Comparison of ENCODE assay signal across 16 mouse cellular contexts in the genomic region with DNA sequence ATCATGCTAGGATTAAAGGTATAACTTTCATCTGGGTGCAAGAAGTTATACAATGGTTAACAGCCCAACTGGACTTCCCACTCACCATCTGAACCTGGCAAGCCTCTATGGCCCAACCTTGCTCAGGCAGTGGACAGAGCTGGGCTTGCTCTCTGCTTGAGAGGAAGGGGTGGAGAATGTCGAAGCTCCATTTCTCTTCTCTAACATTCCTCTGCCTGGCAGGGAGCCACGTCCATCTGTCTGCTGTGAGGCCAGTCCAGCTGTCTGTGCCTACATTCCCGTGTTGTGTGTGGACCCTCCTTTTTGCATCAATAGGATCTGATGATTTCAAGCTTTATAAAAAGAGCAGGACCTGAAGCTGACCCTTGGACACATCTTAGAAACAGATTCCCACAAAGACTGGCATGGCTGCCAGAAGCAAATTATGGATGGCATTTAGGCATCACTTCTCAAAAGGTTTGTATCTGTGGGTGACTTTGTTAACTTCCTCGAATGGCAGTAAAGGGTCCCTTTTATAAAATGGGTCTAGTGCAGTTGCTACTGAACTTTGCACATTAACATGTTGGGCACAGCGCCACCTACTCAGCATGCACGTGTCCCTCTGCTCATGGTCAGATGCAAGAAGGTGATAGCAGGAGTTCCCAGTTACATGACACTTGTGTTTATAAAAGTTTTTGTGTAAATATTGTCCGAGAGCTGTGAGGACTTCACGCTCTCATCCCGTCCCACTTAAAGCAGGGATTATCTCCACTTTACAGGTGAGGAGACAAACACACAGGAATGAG. TPM values are rescaled to one million over a fixed set of nuclear protein-coding genes. Genes with fewer than 3 reads are reported as not detected.
A peak's percentile ranks its signal among the peaks of the same experiment; 100 is the strongest.
DNase-seq lines count a peak whose midpoint lies in the region; TF ChIP-seq lines count a peak whose summit lies in the region.
"Had no signal": no experiment of that assay in that cellular context is flagged by ENCODE, and none has a peak within 500 bp of the region (broad histone marks: within the 10 kb centered on the region; RNA-seq: fewer than 3 reads in every experiment).

No protein-coding gene starts in this region.

- H3K36me3 ChIP-seq in MEL (ENCODE audit: control insufficient read depth in 1 of 2, insufficient read depth in 2 of 2, low read length in 2 of 2), result no peaks in the 10 kb centered on the region
- no peaks in the 10 kb centered on the region for H3K36me3 ChIP-seq in limb, embryonic 10.5 days
- H3K36me3 ChIP-seq: heart, embryonic 13.5 days; liver, embryonic 12.5 days; neural tube, embryonic 13.5 days had no signal

- no peak overlapping the region for H3K9ac ChIP-seq in MEL (ENCODE audit: control insufficient read depth, low read depth, low read length, poor library complexity, severe bottlenecking)
- H3K9ac ChIP-seq: heart, embryonic 13.5 days; liver, embryonic 12.5 days; neural tube, embryonic 13.5 days had no signal

- no peak for TF ChIP-seq EP300 in MEL (IDR thresholded peaks at IDR 0.05; ENCODE audit: low read depth in 1 of 2, low read length in 2 of 2)

- 77% methylated on average over 9 of the region's 9 CpGs for WGBS in limb, embryonic 10.5 days

- no peak for TF ChIP-seq RAD21 in MEL (IDR thresholded peaks at IDR 0.05; ENCODE audit: low read depth, low read length)

- peak; percentile 79 for DNase-seq in heart, adult 11 months
- no peak for DNase-seq in heart, adult 9 months (ENCODE audit: low spot score in 2 of 2)
- peak; percentile 41 for DNase-seq in left cerebral cortex, postnatal 4 days
- DNase-seq in left cerebral cortex, adult 8-10 months (ENCODE audit: low spot score in 2 of 2), result no peak
- peak; percentile 5 for DNase-seq in MEL (ENCODE audit: low read depth, low spot score)
- no peak for DNase-seq in limb, embryonic 10.5 days (ENCODE audit: low spot score)
- no peak for DNase-seq in urinary bladder, postnatal 14 days (ENCODE audit: low spot score)
- DNase-seq: B cell, adult 2 months; cerebellum, adult 9-11 months; embryo, embryonic 11 days; right cerebral cortex, postnatal 25 days; thymus, postnatal 25 days had no signal

- no peaks in the 10 kb centered on the region; a peak in 1 of 4 replicates for H3K27me3 ChIP-seq in MEL (ENCODE audit: control insufficient read depth in 1 of 2, insufficient read depth in 2 of 2, low read length in 2 of 2)
- no peaks in the 10 kb centered on the region for H3K27me3 ChIP-seq in limb, embryonic 10.5 days (ENCODE audit: low read depth, poor library complexity, severe bottlenecking)
- H3K27me3 ChIP-seq: heart, embryonic 13.5 days; liver, embryonic 12.5 days; neural tube, embryonic 13.5 days had no signal

- no peak for TF ChIP-seq POLR2A in MEL (IDR thresholded peaks at IDR 0.05; ENCODE audit: control insufficient read depth in 1 of 2, insufficient read depth in 1 of 2, low read depth in 1 of 2, low read length in 2 of 2, poor library complexity in 1 of 2)

- H3K9me3 ChIP-seq in MEL (replicated peaks; ENCODE audit: insufficient read depth, low read length), result no peaks in the 10 kb centered on the region
- no peaks in the 10 kb centered on the region for H3K9me3 ChIP-seq in limb, embryonic 10.5 days (replicated peaks)
- H3K9me3 ChIP-seq: heart, embryonic 13.5 days; liver, embryonic 12.5 days; neural tube, embryonic 13.5 days had no signal

- no peaks in the 10 kb centered on the region for H3K79me2 ChIP-seq in MEL (ENCODE audit: control insufficient read depth, insufficient read depth, low read length, poor library complexity)

- H3K4me3 ChIP-seq in MEL (ENCODE audit: control insufficient read depth in 1 of 2, insufficient read depth in 1 of 2, low read depth in 2 of 2, low read length in 2 of 2), result no peak overlapping the region
- no peak overlapping the region for H3K4me3 ChIP-seq in limb, embryonic 10.5 days
- H3K4me3 ChIP-seq: heart, embryonic 13.5 days; liver, embryonic 12.5 days; neural tube, embryonic 13.5 days had no signal

- H3K27ac ChIP-seq in MEL (ENCODE audit: control insufficient read depth, low read depth, low read length), result no peak overlapping the region
- H3K27ac ChIP-seq in limb, embryonic 10.5 days, result 0 out of 2 replicates have a peak overlapping the region, but pooled peaks have one; percentile 12
- H3K27ac ChIP-seq: heart, embryonic 13.5 days; liver, embryonic 12.5 days; neural tube, embryonic 13.5 days; stomach, postnatal 0 days had no signal

- H3K4me1 ChIP-seq in MEL (ENCODE audit: control insufficient read depth in 1 of 2, insufficient read depth in 2 of 2, low read length in 2 of 2), result no peaks in the 10 kb centered on the region
- H3K4me1 ChIP-seq in limb, embryonic 10.5 days, result peaks cover 58% of the 10 kb centered on the region
- H3K4me1 ChIP-seq: liver, embryonic 12.5 days had no signal

- intact Hi-C loops in left cerebral cortex, postnatal 4 days (cut with DNase I), result no loop called here

- no peak for TF ChIP-seq CTCF in MEL (IDR thresholded peaks at IDR 0.05 in 2 of 3, conservative IDR thresholded peaks at IDR 0.05 in 1 of 3; ENCODE audit: control insufficient read depth in 1 of 3, insufficient read depth in 1 of 3, low read depth in 2 of 3, low read length in 3 of 3, poor library complexity in 1 of 3, severe bottlenecking in 1 of 3)

TF ChIP-seq in MEL, 35 proteins besides CTCF, POLR2A, EP300 and RAD21:
- TF ChIP-seq JUND (IDR thresholded peaks at IDR 0.05; ENCODE audit: low read depth, low read length) (no peak), MYC (IDR thresholded peaks at IDR 0.05; ENCODE audit: low read depth, low read length) (no peak), KAT2A (conservative IDR thresholded peaks at IDR 0.05; ENCODE audit: low read depth, low read length) (no peak), ELF1 (IDR thresholded peaks at IDR 0.05; ENCODE audit: low read depth, low read length) (no peak), NRF1 (IDR thresholded peaks at IDR 0.05; ENCODE audit: insufficient read depth, low read depth, low read length, poor library complexity, severe bottlenecking) (no peak), E2F4 (IDR thresholded peaks at IDR 0.05; ENCODE audit: borderline replicate concordance, low read depth, low read length) (no peak), HCFC1 (IDR thresholded peaks at IDR 0.05; ENCODE audit: low read depth, low read length) (no peak), TCF12 (IDR thresholded peaks at IDR 0.05; ENCODE audit: low read depth, low read length) (no peak), SMC3 (IDR thresholded peaks at IDR 0.05; ENCODE audit: low read depth, low read length) (no peak), ZC3H11A (IDR thresholded peaks at IDR 0.05; ENCODE audit: low read depth, low read length) (no peak), MEF2A (IDR thresholded peaks at IDR 0.05; ENCODE audit: extremely low read depth, insufficient replicate concordance, low read depth, low read length, poor library complexity, severe bottlenecking) (no peak), CHD2 (IDR thresholded peaks at IDR 0.05; ENCODE audit: low read length) (no peak), TAL1 (IDR thresholded peaks at IDR 0.05; ENCODE audit: low read length) (no peak), MAX (IDR thresholded peaks at IDR 0.05; ENCODE audit: low read length) (no peak), CHD1 (IDR thresholded peaks at IDR 0.05; ENCODE audit: low read depth, low read length) (no peak), NELFE (IDR thresholded peaks at IDR 0.05; ENCODE audit: low read depth, low read length) (no peak), ETS1 (IDR thresholded peaks at IDR 0.05; ENCODE audit: low read depth, low read length) (no peak), ZNF384 (IDR thresholded peaks at IDR 0.05; ENCODE audit: low read depth, low read length) (no peak)
TF ChIP-seq in MEL: peak in this region for 0.

RNA-seq across cellular contexts. Expression of gene Lmo4, which starts 20.6 kb away (rescaled TPM):
- 100 to 1,000 TPM; 268 to 293 TPM for total RNA-seq in left cerebral cortex, postnatal 4 days (2021)
- total RNA-seq in left cerebral cortex, adult 8-10 months (2022), result 100 to 1,000 TPM; 234 to 286 (median 267) TPM
- 13.7 and 14.9 TPM in 2 replicates for total RNA-seq in MEL (2012; rRNA removed)
- polyA plus RNA-seq in MEL (2012; ENCODE audit: insufficient read depth in 1 of 2, insufficient read length in 2 of 2, low read depth in 1 of 2, low replicate concordance in 2 of 2, missing spikeins in 1 of 2), result 10 to 100 TPM in 1 of 2 experiments, not detected in 1; 29.3 TPM
- 45.9 and 56.6 TPM in 2 replicates for polyA plus RNA-seq in limb, embryonic 10.5 days (2016; fragmentation: Nextera tagmentation; extraction: Ambion mirVana)

Comparison
In these comparisons a context has a peak if more than half of its experiments do, and no peak if none do; other contexts are left out.
1. DNase-seq: peak in heart, adult 11 months (single experiment), left cerebral cortex, postnatal 4 days (single experiment) and MEL (single experiment); none in heart, adult 9 months (0 of 2), left cerebral cortex, adult 8-10 months (0 of 2), limb, embryonic 10.5 days (single experiment) and urinary bladder, postnatal 14 days (single experiment).
2. RNA of gene Lmo4, which starts 20.6 kb away (total RNA-seq): 268 to 293 TPM in left cerebral cortex, postnatal 4 days and 234 to 286 TPM in left cerebral cortex, adult 8-10 months; 13.7 to 14.9 TPM in MEL; every median in the first group is over 10 times any median in the second.